Mouse (Mus musculus) left cerebral cortex, postnatal 36 days (tissue): ENCODE data around the gene Cluap1. TPM values are rescaled to one million over a fixed set of nuclear protein-coding genes. Genes with fewer than 3 reads are reported as not detected.

ENCODE experiments used
- DNase-seq, 2 experiments: peaks; one replicate each; pipeline ENCODE4 v3.0.0; 2021 to 2022; ENCODE audit warnings: low spot score in 2 of 2, mixed read lengths in 1 of 2
- intact Hi-C: fragments of 180-260 bp; cut with DNase I; formaldehyde crosslinking; loops from one replicate; pipeline ENCODE4 v1.15.1; 2025
- total RNA-seq, 2 experiments: library from RNA; stranded (reverse); gene quantifications; 2 replicates each; pipeline ENCODE4 v1.2.3; 2021

Gene Cluap1
- total RNA-seq, result 10 to 100 TPM; 26.0 to 33.4 TPM

GRCm38 (mm10) chr16:3908537-3909111 lies at the start of gene Cluap1, which contains the start of gene 1700037C18Rik:
Gene Cluap1, plus strand, starts transcription at chr16:3908801.
Gene 1700037C18Rik, minus strand, starts transcription at chr16:3908689.
- intact Hi-C loops, result no loop called here
- peak; percentile 92 to 95 for DNase-seq

- intact Hi-C loops, result no loop called here
- DNase-seq, result no peak
These were observed 49.3 kb upstream of the Cluap1 start for GRCm38 (mm10) chr16:3859254-3859653.

- DNase-seq, result no peak
- intact Hi-C loops, result no loop called here
These were observed 36.8 kb upstream of the Cluap1 start for GRCm38 (mm10) chr16:3871815-3872214.

DNA sequence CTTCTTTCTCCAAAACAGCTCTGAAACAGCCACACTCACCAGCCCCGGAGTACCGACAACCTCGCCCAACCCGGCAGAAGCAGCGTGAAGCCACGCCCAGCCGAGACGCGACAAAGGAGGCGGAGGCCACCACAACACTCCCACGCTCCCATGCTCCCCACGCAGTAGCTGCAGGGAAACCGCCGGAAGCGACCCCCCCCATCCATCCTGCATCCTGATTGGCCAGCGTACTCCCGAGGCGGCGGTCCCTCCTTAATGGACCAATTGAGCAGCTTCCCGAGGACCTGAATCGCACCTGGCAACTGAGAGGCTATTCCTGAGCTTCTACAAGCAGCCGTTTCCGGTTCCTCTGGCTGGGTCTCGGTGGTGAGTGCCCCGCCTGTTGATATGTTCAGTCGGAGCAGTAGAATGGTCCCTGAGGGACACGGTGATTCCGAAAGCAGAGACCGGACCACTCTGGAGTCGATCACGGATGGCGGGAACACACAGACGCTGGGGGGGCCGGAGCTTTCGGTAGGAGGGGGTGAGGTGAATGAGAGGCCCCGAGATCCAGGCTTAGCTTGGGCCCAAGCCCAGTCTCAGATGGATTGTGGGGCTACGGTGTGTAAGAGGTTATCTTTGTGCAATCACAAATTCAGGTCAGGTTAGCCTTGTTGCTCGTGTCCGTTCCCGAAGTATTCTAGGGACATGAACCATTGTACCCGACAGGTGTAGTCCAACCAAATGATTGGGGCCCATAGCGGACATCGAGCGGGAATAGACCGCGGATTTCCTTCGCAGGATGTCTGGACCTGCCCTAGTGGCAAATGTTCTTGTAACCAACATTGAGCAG lies 36.2 kb upstream of the Cluap1 start, which contains the start of gene Naa60:
Gene Naa60, plus strand, starts transcription at position 160 of the 832 bp plus-strand sequence.
- peak; percentile 84 to 86 for DNase-seq
- intact Hi-C loops, result no loop called here

DNA sequence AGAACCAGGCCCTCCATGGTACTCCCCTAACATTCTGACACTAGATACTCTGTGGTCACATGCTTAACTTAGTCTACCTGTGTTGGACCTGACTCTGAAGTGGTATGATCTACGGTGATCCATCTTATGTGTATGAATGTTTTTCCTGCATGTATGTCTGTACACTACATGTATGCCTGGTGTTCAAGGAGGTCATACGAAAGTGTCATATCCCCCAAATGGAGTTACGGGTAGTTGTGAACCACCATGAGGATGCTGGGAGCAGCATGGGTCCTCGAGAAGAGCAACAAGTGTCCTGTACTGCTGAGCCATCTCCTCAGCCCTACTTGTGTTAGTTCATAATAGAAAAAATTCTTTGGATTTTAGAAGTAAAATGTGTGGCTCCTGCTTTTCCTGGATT lies 32.3 kb upstream of the Cluap1 start:
- intact Hi-C loops, result no loop called here
- DNase-seq, result no peak

DNA sequence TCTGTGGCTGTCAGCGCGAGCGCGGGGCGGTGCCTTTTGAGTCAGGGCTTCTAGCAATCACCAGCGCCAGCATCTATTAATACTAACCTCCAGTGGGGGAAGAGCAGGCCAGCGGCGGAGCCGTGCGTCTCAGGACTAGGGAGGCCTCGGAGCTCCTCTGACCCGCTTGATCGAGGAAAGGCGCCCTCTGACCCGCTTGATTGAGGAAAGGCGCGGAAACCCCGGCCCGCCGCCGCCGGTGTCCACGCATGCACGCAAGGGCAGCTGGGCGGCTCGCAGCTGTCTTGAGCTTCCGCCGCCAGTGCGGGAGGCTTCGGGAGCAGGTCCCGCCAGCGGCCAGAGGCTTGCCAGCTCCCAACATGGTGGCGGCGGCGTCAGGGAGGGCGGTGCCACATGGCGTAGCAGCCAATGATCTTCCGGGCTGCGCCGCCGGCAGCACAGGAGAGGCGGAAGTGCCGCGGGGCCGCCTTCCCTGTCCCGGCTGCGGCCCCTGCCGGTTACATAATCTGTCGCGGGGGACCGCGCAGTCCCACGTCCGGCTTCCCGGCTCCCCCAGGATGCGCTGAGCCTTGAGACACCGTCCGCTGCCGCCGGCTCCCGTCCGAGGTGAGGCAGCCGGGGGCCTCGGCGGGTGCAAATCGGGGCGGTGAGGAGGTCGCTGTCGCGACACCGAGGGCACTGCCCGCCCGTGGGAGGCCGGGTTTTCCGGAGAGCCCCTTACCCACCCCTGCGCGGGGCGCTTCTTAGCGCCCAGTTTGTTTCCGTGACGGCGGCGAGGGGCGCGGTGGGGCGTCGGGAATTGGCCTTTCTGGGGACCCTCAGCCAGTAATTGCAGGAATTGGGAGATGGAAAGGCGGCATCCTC lies 24.2 kb upstream of the Cluap1 start, which contains the start of the genes Zfp597 and Gm20695:
Gene Zfp597, minus strand, starts transcription at position 361 of the 864 bp plus-strand sequence.
Gene Gm20695, plus strand, starts transcription at position 448 of the 864 bp plus-strand sequence.
- peak; percentile 94 to 95 for DNase-seq
- intact Hi-C loops, result loop anchor here (10.0 kb wide), 1 partner anchor 140 kb away; the partner anchor contains the start of gene Zfp263

DNA sequence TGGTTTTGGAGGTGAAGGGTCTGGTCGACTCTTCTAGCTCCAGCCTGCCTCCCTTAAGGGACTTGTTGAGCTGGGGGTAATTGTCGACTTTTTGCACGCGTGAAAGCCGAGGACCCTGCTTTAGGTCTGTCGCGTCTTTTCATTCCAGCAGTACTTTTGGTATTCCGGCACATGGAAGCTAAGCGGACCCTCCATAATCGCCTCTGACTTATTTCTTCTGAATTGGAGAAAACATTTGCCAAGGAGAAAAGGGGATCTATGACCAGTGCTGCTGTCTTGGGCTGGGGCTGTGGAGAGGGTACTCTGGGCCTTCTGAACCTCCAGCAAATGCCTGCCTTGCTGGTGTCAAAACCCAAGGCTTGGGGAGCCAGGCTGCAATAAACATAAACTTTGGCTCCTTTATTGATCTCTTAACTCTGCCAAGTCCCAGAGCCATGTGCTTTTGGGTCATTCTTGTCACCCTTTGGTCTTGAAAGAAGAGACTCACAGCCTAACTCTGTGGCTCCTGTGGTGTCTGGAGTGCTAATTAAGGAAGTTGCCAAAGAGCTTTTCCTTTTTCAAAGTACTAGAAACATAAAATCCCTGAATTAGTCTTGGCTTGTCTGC lies 23.4 kb upstream of the Cluap1 start:
- no peak for DNase-seq
- intact Hi-C loops, result loop anchor here (10.0 kb wide), 1 partner anchor 140 kb away; the partner anchor contains the start of gene Zfp263

DNA sequence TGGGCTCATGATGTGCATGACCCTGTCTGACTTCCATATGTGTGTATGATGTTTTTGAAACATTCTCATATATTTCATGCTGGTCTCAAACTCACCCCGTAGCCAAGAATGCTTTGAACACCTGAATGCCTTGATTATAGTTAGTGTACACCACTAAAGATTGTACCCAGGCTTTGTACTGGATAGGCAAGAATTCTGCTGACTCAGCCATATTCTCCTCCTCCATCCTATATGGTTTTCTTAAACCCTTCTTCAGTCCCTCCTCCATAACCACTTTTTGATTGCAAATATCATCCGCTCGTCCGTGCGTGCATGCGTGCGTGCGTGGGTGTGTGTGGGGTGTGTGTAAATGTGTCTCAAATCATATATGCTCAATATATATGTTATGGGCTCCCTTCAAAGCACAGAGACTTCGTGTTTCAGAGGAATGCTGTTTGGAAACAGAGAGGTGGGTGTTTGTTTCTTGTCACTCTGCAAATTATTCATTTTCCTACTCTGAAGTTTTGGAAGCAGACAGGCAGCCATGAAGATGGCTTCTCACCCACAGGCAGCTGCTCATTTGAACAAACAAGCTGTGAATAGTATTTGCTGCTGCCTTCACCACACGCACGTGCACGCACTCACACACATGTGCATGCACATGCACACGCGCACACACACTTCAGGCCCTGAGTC lies 16.8 kb upstream of the Cluap1 start:
- DNase-seq, result no peak
- intact Hi-C loops, result no loop called here

DNA sequence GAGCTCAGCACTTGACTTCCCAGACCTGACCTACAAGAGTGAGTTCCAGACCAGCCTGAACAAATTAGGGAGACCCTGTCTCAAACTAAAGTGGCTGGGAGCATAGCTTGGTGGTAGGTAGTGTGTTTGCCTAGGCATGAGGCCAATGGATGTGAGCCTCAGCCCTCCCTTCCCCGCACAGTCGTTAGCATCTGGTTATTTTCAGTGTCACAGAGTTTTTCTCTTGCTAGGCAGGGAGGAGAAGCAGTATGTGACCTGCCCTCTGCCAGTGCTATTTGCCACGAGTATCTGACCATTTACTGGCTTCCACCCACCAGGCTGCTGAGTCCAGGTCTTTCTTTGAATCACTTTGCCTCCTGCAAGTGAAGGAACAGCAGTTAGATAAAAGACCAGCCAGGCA lies 14.9 kb upstream of the Cluap1 start:
- intact Hi-C loops, result no loop called here
- no peak for DNase-seq

DNA sequence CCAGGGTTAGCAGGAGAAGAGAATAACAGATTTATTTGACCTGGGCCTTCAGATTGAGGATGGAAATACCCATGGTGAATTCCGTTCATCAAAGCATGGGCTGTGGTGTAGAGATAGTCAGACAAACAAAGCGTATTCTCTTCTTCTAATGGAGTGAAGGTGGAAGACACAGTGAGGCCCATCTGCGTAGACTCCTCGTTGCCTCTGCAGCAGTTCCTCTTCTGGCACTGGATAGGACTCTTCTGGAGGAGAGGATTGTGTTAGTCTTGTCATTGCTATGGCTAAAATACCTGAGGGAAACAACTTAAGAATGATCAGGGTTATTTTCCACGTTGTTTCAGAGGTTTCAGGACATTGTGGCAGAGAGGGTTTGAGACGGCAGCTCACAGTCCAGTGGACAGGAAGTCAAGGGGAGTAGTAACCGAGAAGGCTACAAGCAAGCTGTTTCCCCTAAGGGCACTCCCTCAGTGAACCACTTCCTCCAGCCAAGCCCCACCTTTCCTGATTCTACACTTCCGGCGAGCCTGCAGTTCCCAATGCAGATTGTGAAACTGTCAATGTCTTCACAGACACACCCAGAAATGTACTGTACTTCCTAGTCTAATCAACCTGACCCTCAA lies 13.3 kb upstream of the Cluap1 start:
- no peak for DNase-seq
- intact Hi-C loops, result no loop called here

GRCm38 (mm10) chr16:3896046-3896445 lies 12.6 kb upstream of the Cluap1 start:
- DNase-seq, result no peak
- intact Hi-C loops, result no loop called here

DNA sequence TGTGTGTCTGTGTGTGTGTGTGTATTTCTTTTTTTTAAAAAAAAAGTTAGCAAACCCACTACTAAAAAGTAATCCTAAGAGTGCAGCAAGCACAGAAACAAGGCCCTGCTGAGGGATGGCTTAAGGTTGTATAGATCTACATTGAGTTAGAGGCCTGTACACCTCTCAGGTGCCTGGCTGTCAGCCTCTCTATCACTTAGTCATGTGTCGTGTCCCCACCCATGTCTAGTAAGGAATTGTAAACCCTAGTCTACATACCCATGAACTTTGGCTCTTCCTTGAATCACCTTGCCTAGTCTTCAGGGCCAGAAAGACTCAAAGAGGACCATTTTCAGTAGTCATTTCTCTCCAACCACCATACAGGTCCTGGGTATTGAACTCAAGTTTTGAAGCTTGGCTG lies 12.0 kb upstream of the Cluap1 start:
- DNase-seq, result no peak
- intact Hi-C loops, result no loop called here

DNA sequence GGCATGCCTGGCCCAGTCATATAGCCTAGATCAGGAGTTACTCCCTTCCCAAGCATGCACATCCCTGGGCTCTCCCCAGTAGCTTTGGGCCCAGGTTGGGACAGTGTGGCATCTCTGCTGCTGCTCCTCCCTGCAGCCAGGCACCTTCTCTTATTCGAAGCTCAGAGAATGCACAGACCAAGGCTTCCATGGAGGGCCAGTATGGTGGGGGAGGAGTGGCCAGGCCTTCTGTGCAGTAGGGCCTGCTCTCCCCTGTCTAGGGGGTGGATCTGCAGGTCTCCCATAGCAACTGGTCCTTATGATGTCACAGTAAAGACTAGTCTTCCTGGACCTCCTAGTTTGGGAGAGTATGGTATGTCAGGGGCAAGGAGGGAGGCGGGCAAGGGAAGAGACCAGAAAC lies 1.1 kb upstream of the Cluap1 start:
- DNase-seq, result no peak
- intact Hi-C loops, result no loop called here

GRCm38 (mm10) chr16:3909118-3909517 lies 517 bp downstream of the Cluap1 start:
- DNase-seq, result no peak
- intact Hi-C loops, result no loop called here

- intact Hi-C loops, result no loop called here
- no peak for DNase-seq
These were observed 12.2 kb downstream of the Cluap1 start for GRCm38 (mm10) chr16:3920756-3921155.

DNA sequence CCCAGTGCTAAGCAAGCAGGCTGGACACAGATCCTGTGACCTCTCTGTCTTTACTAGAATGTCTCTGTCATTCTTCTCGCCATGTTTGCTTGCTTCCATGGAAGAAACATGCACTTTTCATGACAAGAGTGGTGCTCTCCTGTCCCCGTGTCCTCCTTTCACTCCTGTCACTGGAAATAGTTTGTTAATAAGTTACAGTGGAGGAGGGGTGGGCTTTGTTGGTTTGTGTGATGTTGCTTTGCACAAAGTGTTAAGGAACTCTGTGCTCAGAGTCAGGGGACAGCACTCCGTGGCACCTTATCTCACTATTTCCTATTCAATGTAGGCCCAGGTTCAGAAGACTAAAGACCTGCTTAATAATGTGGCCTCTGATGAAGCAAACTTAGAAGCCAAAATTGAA lies 14.9 kb downstream of the Cluap1 start:
- intact Hi-C loops, result no loop called here
- no peak for DNase-seq

GRCm38 (mm10) chr16:3923966-3924365 lies 15.4 kb downstream of the Cluap1 start:
- DNase-seq, result no peak

DNA sequence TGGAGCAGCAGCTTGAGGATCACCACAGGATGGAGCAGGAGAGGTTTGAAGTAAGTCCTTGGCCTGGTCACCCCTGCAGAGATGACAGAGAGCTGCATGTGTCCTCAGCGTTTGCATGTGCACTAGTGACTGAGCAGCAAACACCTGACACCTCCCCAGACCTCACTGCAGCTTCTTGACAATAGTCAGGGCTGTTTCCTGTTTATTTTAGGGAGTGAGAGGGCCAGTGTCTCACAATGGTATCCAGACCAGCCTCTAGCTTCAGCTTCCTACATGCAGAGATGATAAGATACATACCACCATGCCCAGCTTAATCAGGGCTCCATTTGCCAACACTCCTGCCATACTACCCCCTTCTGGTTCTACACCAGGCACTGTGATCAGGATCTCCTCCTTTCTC lies 20.0 kb downstream of the Cluap1 start:
- intact Hi-C loops, result no loop called here
- no peak for DNase-seq

More at GRCm38 (mm10) chr16:3923966-3924365, 15.4 kb downstream of the Cluap1 start:
- intact Hi-C loops, result no loop called here
